Mouse (Mus musculus) neural tube, embryonic 14.5 days (tissue): ENCODE results near the gene Abcc3. TPM values are rescaled to one million over a fixed set of nuclear protein-coding genes. Genes with fewer than 3 reads are reported as not detected.

Source experiments
- ATAC-seq: fragments of 200-750 bp; cut with Nextera tagmentation; 2 replicates; pipeline ENCODE4 v1.8.0; 2017; ENCODE audit warnings: low read depth, mild to moderate bottlenecking, moderate TSS enrichment, moderate library complexity
- H3K27ac ChIP-seq: fragments of 300-500 bp; sonication (generic); 2 replicates; pipeline ENCODE4 v1.5.1; 2014; ENCODE audit warnings: low read depth, mild to moderate bottlenecking, control low read depth, low read length, moderate library complexity, mixed read lengths
- H3K27me3 ChIP-seq: fragments of 300-500 bp; sonication (generic); 2 replicates; pipeline ENCODE4 v1.6.1; 2014; ENCODE audit warnings: low read length; ENCODE audit not compliant: control insufficient read depth, insufficient read depth
- H3K36me3 ChIP-seq: fragments of 300-500 bp; sonication (generic); 2 replicates; pipeline ENCODE4 v1.6.1; 2014; ENCODE audit warnings: low read length, mixed read lengths; ENCODE audit not compliant: control insufficient read depth, insufficient read depth
- H3K4me1 ChIP-seq: fragments of 300-500 bp; sonication (generic); 2 replicates; pipeline ENCODE4 v1.6.1; 2014; ENCODE audit warnings: low read length; ENCODE audit not compliant: control insufficient read depth, insufficient read depth
- H3K4me2 ChIP-seq: fragments of 300-500 bp; sonication (generic); 2 replicates; pipeline ENCODE4 v1.6.1; 2014; ENCODE audit warnings: mild to moderate bottlenecking, low read depth, low read length, control low read depth
- H3K4me3 ChIP-seq: fragments of 300-500 bp; sonication (generic); 2 replicates; pipeline ENCODE4 v1.5.1; 2014; ENCODE audit warnings: low read depth, low read length, control low read depth, mixed read lengths
- H3K9ac ChIP-seq: fragments of 300-500 bp; sonication (generic); replicated peaks from 2 replicates; pipeline ENCODE4 v1.6.1; 2014; ENCODE audit warnings: low read depth, mild to moderate bottlenecking, control low read depth, low read length, mixed read lengths
- H3K9me3 ChIP-seq: fragments of 300-500 bp; sonication (generic); 2 replicates; pipeline ENCODE4 v1.6.1; 2016; ENCODE audit warnings: low read length; ENCODE audit not compliant: control insufficient read depth
- WGBS: fragments of 180-500 bp; shearing (Covaris S2); extraction: QIAGEN DNeasy Blood & Tissue Kit; methylation state at CpG from one replicate; pipeline ENCODE4 v1.1.7; 2014; 5-methylcytosine and 5-hydroxymethylcytosine counted together
- polyA plus RNA-seq: library from polyadenylated mRNA; unstranded; fragments of >200 nt; fragmentation: Nextera tagmentation; extraction: Ambion mirVana; gene quantifications from 2 replicates; pipeline ENCODE4 v1.2.1, GENCODE M21; 2014

Gene Abcc3
- polyA plus RNA-seq, 1 experiment from 2014 or later: 1.4 TPM

DNA sequence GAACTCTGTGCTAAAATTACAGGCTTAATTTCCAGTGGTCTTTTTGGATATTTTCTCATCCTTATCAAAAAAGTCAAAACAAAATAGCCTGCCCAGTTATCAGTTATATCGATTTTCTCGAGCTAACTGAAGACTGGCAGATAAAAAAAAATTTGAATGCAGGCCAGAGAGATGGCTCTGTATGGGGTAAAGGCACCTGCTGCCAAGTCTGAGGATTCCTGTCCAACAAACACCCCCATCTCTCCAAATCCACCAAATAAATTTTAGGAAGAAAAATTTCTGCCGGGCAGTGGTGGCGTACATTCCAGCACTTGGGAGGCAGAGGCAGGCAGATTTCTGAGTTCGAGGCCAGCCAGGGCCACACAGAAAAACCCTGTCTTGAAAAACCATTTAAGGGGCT is 74.7 kb downstream of the Abcc3 start:
- Histone ChIP-seq H3K4me3 (no peak overlapping the region), H3K9me3 (no peaks in the 10 kb centered on the region), H3K9ac (no peak overlapping the region), H3K4me2 (no peak overlapping the region), H3K27ac (no peak overlapping the region), H3K27me3 (no peaks in the 10 kb centered on the region), H3K4me1 (peaks cover 42% of the 10 kb centered on the region), H3K36me3 (no peaks in the 10 kb centered on the region)
- 84% methylated on average over 5 of the region's 5 CpGs for WGBS
- no peak for ATAC-seq

DNA sequence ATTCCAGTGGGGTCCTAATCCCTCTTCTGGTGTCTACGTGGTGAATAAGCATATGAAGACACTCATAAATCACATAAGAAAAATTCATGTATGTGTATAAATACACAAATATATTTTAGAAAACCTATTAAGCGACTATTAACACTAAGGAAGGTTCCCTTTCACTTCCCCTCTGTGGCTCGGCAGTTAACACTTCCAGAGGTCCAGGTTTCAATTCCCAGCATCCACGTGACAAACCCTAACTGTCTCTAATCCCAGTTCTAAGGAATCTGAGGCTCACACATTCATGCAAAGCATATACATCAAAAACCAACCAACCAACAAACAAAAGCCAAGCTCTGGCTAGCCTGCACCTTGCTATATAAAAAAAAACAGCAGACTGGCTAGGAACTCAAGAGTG is 75.3 kb downstream of the Abcc3 start:
- Histone ChIP-seq H3K9ac (no peak overlapping the region), H3K27ac (no peak overlapping the region), H3K4me1 (peaks cover 40% of the 10 kb centered on the region), H3K36me3 (no peaks in the 10 kb centered on the region), H3K4me3 (no peak overlapping the region), H3K4me2 (no peak overlapping the region), H3K27me3 (no peaks in the 10 kb centered on the region), H3K9me3 (no peaks in the 10 kb centered on the region)
- WGBS: 65% methylated on average over 4 of the region's 4 CpGs
- no peak for ATAC-seq

DNA sequence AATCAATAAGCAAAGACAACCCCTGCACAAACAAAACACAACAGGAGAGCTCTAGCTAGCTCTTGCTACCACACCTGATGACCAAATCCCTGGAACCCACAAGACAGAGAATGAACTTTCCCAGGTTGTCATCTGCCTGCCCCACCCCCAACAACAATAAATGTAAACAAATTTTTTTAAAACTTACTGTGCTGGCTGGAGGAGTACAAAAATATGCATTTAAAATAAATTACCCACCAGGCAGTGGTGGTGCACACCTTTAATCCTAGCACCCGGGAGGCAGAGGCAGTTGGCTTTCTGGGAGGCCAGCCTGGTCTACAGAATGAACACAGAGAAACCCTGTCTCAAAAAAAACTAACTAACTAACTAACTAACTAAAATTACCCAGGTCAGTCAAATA is 75.8 kb downstream of the Abcc3 start:
- peaks cover 37% of the 10 kb centered on the region for H3K4me1 ChIP-seq
- 82% methylated on average over 1 of the region's 1 CpGs for WGBS
- H3K9me3 ChIP-seq: no peaks in the 10 kb centered on the region
- H3K9ac ChIP-seq: no peak overlapping the region
- H3K4me2 ChIP-seq: no peak overlapping the region
- no peaks in the 10 kb centered on the region for H3K36me3 ChIP-seq
- H3K4me3 ChIP-seq: no peak overlapping the region
- H3K27ac ChIP-seq: no peak overlapping the region
- no peak for ATAC-seq
- H3K27me3 ChIP-seq: no peaks in the 10 kb centered on the region

DNA sequence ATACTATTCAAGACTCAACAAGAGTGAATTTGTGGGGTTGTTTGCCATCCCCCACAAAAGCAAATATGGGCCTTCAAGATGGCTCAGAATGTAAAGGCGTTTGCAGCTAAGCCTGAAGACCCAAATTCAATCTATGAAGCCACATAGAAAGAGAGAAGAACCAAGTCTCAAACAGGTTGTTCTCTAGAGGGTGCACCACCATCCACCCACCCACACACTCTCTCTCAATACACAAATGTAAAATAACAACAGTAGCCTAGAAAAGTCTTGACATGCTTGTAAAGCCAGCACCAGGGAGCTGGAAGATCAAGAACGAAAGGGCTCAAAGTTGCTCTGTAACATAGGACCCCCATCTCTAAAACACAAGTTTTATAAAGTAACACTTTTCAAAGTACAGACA is 76.3 kb downstream of the Abcc3 start:
- Histone ChIP-seq H3K9ac (no peak overlapping the region), H3K27me3 (no peaks in the 10 kb centered on the region), H3K4me2 (no peak overlapping the region), H3K9me3 (no peaks in the 10 kb centered on the region), H3K27ac (no peak overlapping the region), H3K36me3 (no peaks in the 10 kb centered on the region), H3K4me3 (no peak overlapping the region), H3K4me1 (peaks cover 37% of the 10 kb centered on the region)
- WGBS: 85% methylated on average over 2 of the region's 2 CpGs
- no peak for ATAC-seq

DNA sequence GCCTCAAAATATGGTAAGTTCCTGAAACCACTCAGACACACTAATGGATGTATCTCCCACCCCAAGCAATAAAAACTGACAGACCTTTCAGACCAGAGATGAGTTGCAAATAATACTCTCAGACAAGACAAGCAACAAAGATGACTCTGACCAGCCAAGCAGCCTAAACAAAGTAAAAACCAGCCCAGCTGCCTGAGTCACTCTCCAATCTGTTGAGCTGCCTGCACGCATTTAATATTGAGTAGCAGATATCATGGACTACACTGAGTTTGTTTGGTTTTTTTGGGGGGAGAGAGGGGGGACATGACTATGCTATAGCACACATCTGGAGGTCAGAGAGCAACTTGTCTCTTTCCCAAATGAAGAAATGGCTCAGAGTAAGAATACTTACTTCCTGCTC is 77.5 kb downstream of the Abcc3 start:
- Histone ChIP-seq H3K9ac (no peak overlapping the region), H3K36me3 (no peaks in the 10 kb centered on the region), H3K4me3 (no peak overlapping the region), H3K4me1 (peaks cover 36% of the 10 kb centered on the region), H3K4me2 (no peak overlapping the region), H3K27me3 (no peaks in the 10 kb centered on the region), H3K27ac (no peak overlapping the region), H3K9me3 (no peaks in the 10 kb centered on the region)
- ATAC-seq: no peak
- WGBS: 76% methylated on average over 1 of the region's 1 CpGs

DNA sequence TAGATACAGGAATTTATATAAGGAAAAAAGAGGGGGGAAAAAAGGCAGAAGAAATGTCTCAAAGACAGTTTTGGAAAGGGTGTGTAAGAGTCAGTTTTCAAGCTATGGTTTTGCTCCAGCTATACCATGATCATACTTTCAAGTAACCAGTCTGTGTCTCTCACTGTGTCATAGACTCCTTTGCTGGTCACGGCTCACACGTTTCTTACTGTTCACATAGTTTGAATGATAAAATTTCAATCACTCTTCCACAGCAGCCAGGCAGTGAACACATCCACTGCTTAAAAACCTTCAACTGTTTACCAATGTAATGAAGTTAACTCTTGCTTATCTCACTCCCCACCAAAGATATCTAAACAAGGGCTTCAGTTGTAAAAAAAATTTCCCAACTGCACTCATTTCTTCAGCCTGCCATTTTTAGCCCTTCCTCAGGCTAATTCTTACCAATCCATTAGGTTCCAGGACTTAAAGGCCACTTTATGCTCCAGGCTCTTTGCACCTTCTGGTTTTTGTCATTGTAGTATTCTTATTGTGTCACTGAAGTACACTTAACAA is 78.6 kb downstream of the Abcc3 start:
- H3K9me3 ChIP-seq: no peaks in the 10 kb centered on the region
- no peak overlapping the region for H3K4me3 ChIP-seq

DNA sequence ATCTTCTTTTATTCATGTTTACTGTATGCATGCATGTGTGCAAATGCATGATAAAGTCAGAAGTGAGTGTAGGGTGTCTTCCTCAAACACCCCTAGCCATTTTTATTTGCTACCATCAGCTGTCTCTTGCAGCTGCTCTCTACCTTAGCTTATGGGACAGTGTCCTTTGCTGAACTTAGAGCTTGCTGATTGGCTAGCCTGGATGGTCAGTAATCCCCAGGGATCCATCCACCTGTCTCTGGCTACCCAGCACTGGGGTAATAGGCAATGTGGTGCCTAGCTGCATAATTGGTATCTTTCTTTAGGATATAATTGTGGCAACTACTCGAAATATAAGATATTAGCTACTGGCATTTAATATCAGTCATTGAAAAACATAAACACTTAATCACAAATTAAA is 80.1 kb downstream of the Abcc3 start:
- no peak for ATAC-seq
- H3K27me3 ChIP-seq: no peaks in the 10 kb centered on the region
- H3K9me3 ChIP-seq: no peaks in the 10 kb centered on the region
- H3K4me1 ChIP-seq: peaks cover 22% of the 10 kb centered on the region
- no peak overlapping the region for H3K4me2 ChIP-seq
- H3K4me3 ChIP-seq: no peak overlapping the region
- no peak overlapping the region for H3K27ac ChIP-seq
- H3K9ac ChIP-seq: no peak overlapping the region
- WGBS: 71% methylated on average over 1 of the region's 1 CpGs
- H3K36me3 ChIP-seq: no peaks in the 10 kb centered on the region; the same call in 1 of the 2 replicates

More for the DNA sequence above, 78.6 kb downstream of the Abcc3 start:
- Histone ChIP-seq H3K27ac (no peak overlapping the region), H3K4me2 (no peak overlapping the region), H3K27me3 (no peaks in the 10 kb centered on the region), H3K36me3 (no peaks in the 10 kb centered on the region), H3K4me1 (peaks cover 26% of the 10 kb centered on the region), H3K9ac (no peak overlapping the region)
- 71% methylated on average over 2 of the region's 2 CpGs for WGBS
- no peak for ATAC-seq

DNA sequence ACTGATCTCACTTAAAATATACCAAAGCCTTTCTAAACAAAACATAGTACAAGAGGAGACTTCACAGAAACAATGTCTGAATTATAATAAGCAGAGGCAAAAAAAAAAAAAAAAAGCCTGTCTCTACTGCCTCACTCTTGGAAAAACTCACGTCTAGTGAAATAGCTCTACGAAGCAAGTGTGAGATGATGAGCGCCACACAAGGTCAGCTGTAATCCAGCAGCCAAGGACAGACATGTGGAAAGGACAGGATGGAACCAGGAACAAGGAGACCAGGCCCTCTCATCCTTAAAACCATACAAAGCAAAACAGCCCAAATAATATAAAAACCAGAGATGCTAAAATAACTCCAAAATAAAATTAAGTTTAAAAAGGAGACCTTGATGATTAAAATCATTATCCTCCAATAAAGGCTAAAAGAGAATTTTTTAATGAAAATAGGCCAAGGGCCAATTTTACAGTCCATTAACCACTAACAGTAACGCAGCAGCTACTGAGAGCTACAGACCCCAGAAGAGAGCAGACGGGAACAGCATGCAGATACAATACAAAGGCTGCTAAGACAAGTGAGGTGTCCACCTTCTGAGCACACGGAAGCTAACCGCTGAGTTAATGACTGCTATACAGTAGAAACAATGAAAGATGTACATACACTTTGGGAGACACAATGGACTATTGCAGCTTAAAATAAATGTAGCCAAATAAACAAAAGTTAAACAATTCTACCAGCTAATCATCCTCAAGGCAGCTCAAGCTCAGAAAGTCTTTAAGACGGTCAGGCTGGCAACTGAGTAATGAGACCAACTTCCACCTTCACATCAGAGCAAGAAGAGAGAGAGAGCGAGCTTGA is 97.6 kb downstream of the Abcc3 start:
- H3K9me3 ChIP-seq: no peaks in the 10 kb centered on the region
- no peak overlapping the region for H3K4me3 ChIP-seq
- no peak for ATAC-seq
- 44% methylated on average over 9 of the region's 9 CpGs for WGBS
- no peak overlapping the region for H3K9ac ChIP-seq
- no peaks in the 10 kb centered on the region for H3K27me3 ChIP-seq
- H3K36me3 ChIP-seq: peaks cover 77% of the 10 kb centered on the region
- H3K27ac ChIP-seq: no peak overlapping the region
- no peaks in the 10 kb centered on the region for H3K4me1 ChIP-seq
- H3K4me2 ChIP-seq: no peak overlapping the region
